Comparison of ENCODE assay signal across 14 mouse cellular contexts in the genomic region with DNA sequence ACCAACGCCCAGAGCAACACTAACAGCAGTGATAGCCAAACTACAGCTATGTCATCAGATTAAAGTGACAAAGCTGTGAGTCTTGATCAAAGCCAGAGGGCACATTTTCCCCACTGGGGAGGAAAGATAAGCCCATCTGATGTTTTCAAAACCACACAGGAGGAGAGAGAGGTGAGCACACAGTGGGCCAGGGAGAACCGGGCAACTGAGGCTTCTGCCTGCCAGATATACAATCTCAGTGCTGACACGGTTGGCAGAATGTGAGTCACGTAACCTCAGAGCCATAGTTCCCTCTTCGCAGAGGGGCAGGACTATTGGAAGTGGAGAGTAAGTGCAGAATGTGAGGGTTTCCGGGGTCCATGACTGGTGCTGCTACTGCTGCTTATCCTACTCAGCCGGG. TPM values are rescaled to one million over a fixed set of nuclear protein-coding genes. Genes with fewer than 3 reads are reported as not detected.
DNase-seq lines count a peak whose midpoint lies in the region; ATAC-seq and TF ChIP-seq lines count a peak whose summit lies in the region.
"Had no signal": no experiment of that assay in that cellular context is flagged by ENCODE, and none has a peak within 500 bp of the region (broad histone marks: within the 10 kb centered on the region; RNA-seq: fewer than 3 reads in every experiment).

No protein-coding gene starts in this region.

- 7% methylated on average over 7 of the region's 7 CpGs for WGBS in heart, postnatal 0 days

- peak overlapping the region; percentile 8; the same call in 1 of the 2 replicates for H3K4me2 ChIP-seq in heart, postnatal 0 days (ENCODE audit: low read depth, low read length)
- H3K4me2 ChIP-seq: neural tube, embryonic 12.5 days had no signal

- ATAC-seq in heart, postnatal 0 days (ENCODE audit: insufficient read depth, low read depth), result no peak
- ATAC-seq in erythroid progenitor cell, adult 5-6 weeks (replicated peaks; ENCODE audit: low FRiP score, poor library complexity, severe bottlenecking), result 0 out of 2 replicates have a peak, but pooled peaks have one; percentile 25
- ATAC-seq: Patski had no signal

- H3K4me3 ChIP-seq in heart, postnatal 0 days (ENCODE audit: low read depth, low read length), result no peak overlapping the region
- H3K4me3 ChIP-seq: forebrain, embryonic 10.5 days; neural tube, embryonic 12.5 days had no signal

- no peaks in the 10 kb centered on the region; the same call in 1 of the 2 replicates for H3K4me1 ChIP-seq in heart, postnatal 0 days (ENCODE audit: control insufficient read depth, insufficient read depth)
- H3K4me1 ChIP-seq: neural tube, embryonic 12.5 days had no signal

- H3K27ac ChIP-seq in heart, postnatal 0 days (ENCODE audit: low read depth), result no peak overlapping the region
- H3K27ac ChIP-seq: forebrain, embryonic 10.5 days; macrophage; neural tube, embryonic 12.5 days had no signal

- TF ChIP-seq EP300 in heart, postnatal 0 days (IDR thresholded peaks at IDR 0.05; ENCODE audit: low read depth), result no peak

- H3K36me3 ChIP-seq in heart, postnatal 0 days (replicated peaks; ENCODE audit: control insufficient read depth, insufficient read depth, low read length), result no peaks in the 10 kb centered on the region
- H3K36me3 ChIP-seq: forebrain, embryonic 10.5 days; neural tube, embryonic 12.5 days had no signal

- H3K27me3 ChIP-seq in heart, postnatal 0 days (ENCODE audit: control insufficient read depth, insufficient read depth, low read length), result no peaks in the 10 kb centered on the region
- H3K27me3 ChIP-seq: neural tube, embryonic 12.5 days had no signal

- peak; percentile 16 for DNase-seq in adrenal gland, postnatal 14 days
- no peak for DNase-seq in adrenal gland, postnatal 4 days (ENCODE audit: low spot score in 2 of 2)
- no peak for DNase-seq in heart, postnatal 0 days (ENCODE audit: low spot score)
- no peak for DNase-seq in heart, postnatal 4 days
- DNase-seq in 416B (ENCODE audit: low read depth), result peak; percentile 33
- no peak for DNase-seq in gastrocnemius, postnatal 4 days (ENCODE audit: low spot score in 2 of 2)
- DNase-seq in gastrocnemius, adult 8-10 months (ENCODE audit: low spot score in 2 of 2), result no peak
- DNase-seq: cerebellum, adult 9-10 months; gastrocnemius, postnatal 14 days had no signal

- no peak overlapping the region for H3K9ac ChIP-seq in heart, postnatal 0 days (replicated peaks; ENCODE audit: low read depth, low read length)
- H3K9ac ChIP-seq: neural tube, embryonic 12.5 days had no signal

- H3K9me3 ChIP-seq in heart, postnatal 0 days (replicated peaks; ENCODE audit: control insufficient read depth, low read length), result no peaks in the 10 kb centered on the region
- H3K9me3 ChIP-seq: forebrain, embryonic 10.5 days; neural tube, embryonic 12.5 days had no signal

- no peak for TF ChIP-seq CTCF in heart, postnatal 0 days (IDR thresholded peaks at IDR 0.05; ENCODE audit: low read depth)

RNA-seq across cellular contexts. Expression of gene Spon2, which starts 24.7 kb away (rescaled TPM):
- 1.7 and 2.5 TPM in 2 replicates for total RNA-seq in adrenal gland, postnatal 14 days (2021)
- 1 to 10 TPM; 5.2 to 9.7 TPM for total RNA-seq in adrenal gland, postnatal 4 days (2021)
- total RNA-seq in heart, postnatal 0 days (2014; rRNA removed; ENCODE audit: low replicate concordance), result 56.9 and 58.1 TPM in 2 replicates
- polyA plus RNA-seq in heart, postnatal 0 days (2015; fragmentation: Nextera tagmentation; extraction: Ambion mirVana), result 42.5 and 47.2 TPM in 2 replicates
- 10 to 100 TPM; 56.8 to 62.9 TPM for total RNA-seq in heart, postnatal 4 days (2021)
- 1.1 TPM in 1 of 2 replicates, not detected in the other for total RNA-seq in erythroid progenitor cell, adult 5-6 weeks (2015; ENCODE audit: low replicate concordance)
- 1.0 TPM in 1 of 2 replicates, not detected in the other for total RNA-seq in erythroid progenitor cell, adult 5-6 weeks (2017; ENCODE audit: low replicate concordance)
- total RNA-seq in gastrocnemius, postnatal 4 days (2021), result 10 to 100 TPM; 40.1 to 52.1 TPM
- 1 to 10 TPM in 2 of 4 experiments, under 1 TPM in 2; 0.67 to 1.1 (median 0.88) TPM for total RNA-seq in gastrocnemius, adult 8-10 months (2022)
- polyA plus RNA-seq: macrophage had no signal

Comparison
In these comparisons a context has a peak if more than half of its experiments do, and no peak if none do; other contexts are left out.
1. DNase-seq: peak in adrenal gland, postnatal 14 days (single experiment) and 416B (single experiment); none in adrenal gland, postnatal 4 days (0 of 2), heart, postnatal 0 days (single experiment), heart, postnatal 4 days (single experiment), gastrocnemius, postnatal 4 days (0 of 2) and gastrocnemius, adult 8-10 months (0 of 2).